Mouse (Mus musculus) testis, postnatal 14 days (tissue): ENCODE measurements at regions not wholly inside any gene's neighbourhood (a gene's known extent, or its start where the extent isn't known, plus 50 kb on each side); places are given as distances from the start of the nearest gene placed in this dataset.
A peak's percentile ranks its signal among the peaks of the same experiment; 100 is the strongest.

Experiments
- DNase-seq: peaks from one replicate; pipeline ENCODE4 v3.0.0; 2021; ENCODE audit warnings: low spot score

DNA sequence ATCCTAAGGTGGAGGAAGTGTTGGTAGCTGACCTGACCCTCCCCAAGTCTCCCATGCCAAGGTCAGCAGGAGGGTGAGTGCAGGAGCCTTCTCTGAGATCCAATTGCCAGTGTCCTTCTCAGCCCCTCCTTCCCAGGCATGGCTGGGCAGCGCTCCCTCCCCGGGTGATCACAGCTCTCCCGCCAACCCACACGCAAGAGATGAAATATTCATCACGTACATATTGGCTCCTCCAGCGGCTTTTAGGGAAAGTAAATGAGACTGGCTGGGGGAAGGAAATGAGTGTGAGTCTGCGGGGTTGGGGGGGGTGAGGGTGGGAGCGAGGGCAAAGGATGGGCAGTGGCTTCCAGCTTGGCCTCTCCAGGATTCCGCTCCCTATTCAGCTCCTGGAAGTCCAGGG is 113.0 kb upstream of the Lhx1 start:
- no peak for DNase-seq

- DNase-seq = no peak
These were observed 111.9 kb upstream of the Lhx1 start for GRCm38 (mm10) chr11:84637268-84637667.

- DNase-seq = no peak
These were observed 109.7 kb upstream of the Lhx1 start for GRCm38 (mm10) chr11:84634990-84635389.

- DNase-seq = no peak
These were observed 108.0 kb upstream of the Lhx1 start for GRCm38 (mm10) chr11:84633300-84633699.

DNA sequence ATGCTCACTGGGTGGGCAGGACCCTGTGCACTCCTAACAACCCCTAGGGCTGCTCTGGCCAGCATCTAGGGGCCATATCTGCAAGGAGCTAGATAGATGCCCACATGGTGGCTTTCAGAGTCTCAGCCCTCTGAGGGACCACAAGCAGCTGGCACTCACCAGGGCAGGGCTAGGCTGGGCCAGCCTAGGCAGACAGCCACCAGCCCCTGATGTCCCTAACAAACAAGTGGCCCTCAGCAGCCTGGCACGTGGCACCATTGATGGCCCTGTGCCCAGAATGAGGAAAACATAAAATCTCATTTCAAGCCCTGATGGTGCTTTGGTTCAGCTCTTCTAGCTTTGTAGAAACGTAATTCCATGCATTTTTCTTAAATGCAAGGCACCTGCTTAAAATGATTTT is 102.8 kb upstream of the Lhx1 start:
- DNase-seq = no peak

DNA sequence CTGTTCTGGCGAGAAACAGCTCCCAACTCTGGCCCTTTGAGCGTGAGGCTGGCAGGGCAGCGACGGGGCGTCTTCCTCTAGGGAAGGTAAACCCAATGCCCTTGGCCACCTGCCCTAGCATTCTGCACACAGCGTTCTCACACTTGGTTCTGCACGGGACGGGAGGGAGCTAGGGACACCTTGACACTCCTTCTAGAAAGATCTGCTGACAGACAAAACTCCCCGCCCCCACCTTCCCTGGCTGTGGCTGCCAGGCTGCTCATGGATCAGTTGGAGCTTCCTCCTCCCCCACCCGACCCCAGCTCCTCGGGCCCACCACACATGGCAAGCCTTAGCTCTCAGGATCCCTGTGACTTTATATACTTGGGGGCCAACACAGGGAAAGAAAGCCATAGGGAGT is 102.3 kb upstream of the Lhx1 start:
- peak; percentile 46 for DNase-seq

GRCm38 (mm10) chr11:84627259-84627658 is 101.9 kb upstream of the Lhx1 start:
- DNase-seq = no peak

DNA sequence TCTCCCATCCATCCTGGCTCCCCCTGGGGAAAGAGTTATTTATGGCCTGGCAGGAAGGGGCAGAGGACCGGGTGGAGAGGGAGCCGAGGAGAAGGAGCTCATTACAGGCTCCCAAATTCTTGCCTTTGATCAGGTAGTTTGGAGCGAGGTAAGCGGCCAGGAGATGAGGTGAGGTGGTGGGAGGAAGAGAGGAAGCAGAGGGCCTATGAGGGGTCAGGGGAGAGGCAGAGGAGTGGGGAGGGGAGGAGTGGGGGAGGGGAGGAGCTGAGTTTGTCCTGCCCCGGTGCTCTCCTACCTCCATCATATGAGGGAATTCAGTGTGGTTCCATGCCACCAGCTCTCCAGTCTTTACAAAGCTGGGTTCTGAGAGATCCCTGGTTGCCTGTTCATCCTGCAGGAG is 98.8 kb upstream of the Lhx1 start:
- no peak for DNase-seq

DNA sequence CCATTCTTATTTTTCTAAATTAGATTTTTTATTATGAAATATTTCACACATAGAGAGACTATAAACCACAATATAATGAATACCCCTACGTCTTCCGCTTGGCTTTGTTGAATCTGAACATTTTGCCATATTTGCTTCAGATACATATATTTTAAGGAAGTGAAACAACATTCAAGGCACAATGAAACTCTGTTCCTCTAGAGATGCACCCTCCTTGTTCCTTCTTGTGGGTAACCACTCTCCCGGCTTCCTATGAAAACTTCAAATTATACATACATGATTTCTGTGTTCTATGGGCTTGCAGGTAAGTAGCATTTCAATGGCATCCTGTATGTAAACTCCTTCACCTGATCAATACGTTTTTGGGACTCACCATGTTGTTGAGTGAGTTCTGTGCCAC is 94.4 kb upstream of the Lhx1 start:
- no peak for DNase-seq

DNA sequence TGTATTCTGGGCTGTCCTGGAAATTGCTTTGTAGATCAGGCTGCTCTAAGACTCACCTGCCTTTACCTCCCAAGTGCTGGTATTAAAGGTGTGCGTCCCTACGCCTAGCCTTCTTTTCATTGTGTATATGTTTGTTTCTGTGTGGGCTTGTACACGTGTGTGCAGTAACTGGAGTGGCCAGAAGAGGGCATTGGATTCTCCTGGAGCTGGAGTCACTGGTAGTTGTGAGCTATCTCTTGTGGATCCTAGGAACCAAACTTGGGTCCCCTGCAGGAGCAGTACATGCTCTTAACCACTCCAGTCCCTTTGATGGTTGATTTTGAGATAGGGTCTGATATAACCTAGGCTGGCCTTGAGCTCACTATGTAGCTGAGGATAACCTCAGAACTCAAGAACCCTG is 93.2 kb upstream of the Lhx1 start:
- DNase-seq = no peak

DNA sequence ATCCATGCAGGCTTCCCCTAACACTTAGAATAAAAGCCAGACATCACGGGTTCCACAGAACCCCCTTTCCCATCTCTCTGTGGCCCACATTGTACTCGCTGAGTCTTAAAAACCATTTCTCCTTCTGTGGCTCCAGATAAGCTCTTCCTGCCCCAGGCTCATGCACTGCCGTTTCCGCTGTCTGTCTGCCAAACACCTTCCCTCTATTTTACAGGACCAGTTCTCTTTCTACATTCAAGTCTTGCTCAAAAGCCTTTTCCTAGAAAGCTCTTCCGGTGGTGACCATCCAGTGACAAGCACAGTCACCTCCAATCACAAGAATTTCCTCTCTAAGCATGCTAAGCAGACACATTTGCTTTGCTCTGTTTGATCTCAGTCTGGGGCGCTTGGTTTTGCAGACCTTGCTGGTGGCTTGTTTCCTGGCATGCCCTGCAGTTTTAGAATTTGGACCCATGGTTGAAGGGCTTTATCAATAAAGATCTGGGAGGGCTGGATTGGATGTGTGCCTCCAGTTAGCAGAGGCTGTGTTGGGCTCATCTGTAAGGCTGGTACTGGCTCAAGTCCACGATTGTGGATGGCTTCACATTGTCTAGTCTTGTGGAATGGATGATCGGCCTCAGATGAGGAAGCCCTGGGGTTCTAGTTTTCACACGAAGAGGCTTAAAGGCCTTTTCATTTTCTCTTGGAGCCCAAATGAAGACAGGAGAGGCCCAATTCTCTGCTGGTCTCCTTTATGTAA is 87.8 kb upstream of the Lhx1 start:
- DNase-seq = no peak

DNA sequence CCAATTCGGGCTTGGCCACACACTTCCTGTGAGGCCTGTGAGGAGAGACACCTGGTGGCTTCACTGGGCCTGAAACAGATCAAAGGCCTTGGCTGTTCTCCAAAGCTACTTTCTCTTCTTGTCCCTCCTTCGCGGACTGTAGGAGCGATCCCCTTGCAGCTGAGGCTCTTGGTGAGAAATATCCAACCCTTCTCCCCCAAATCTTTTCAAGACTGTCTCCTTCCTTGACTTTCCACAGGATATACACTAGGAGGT is 86.2 kb upstream of the Lhx1 start:
- no peak for DNase-seq

DNA sequence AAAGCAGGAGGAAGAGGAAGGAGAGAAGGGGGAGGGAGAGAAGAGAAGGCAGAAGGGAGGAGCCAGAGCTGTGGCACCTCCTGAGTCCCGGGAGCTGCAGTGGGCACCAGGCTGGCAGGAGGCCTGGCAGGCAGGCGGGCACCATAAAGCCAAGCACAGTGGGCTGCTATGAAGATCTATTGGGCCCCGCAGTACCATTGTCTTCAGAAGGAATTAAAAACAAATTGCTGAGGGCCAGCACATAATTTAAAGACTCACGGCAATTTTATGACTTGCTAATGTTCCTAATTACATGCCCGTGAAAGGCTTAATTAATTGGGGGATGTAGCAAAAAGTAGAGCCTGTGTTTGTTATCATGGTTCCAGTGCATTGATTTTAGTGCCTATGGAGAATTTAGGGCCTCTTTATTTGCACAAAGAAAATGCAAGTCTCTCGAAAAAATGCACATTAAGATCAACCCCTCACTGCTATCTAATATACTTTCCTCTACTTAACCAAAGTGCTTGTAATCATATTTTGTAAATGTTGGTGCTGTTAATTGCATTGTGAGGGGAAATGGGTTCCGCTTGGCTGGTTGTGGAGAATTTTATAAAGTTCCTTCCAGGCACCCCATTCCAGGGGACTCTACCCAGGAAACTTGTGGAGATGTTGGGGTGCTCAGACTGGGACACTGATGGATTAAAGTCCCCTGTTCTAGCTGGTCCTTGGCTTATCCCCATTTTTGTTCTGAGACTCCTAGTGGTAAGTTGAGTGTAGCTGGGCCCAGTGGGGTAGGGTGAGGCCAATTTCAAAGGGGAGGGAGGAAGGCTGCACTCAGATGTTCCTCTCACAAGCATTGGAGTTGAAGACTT is 85.7 kb upstream of the Lhx1 start:
- no peak for DNase-seq

DNA sequence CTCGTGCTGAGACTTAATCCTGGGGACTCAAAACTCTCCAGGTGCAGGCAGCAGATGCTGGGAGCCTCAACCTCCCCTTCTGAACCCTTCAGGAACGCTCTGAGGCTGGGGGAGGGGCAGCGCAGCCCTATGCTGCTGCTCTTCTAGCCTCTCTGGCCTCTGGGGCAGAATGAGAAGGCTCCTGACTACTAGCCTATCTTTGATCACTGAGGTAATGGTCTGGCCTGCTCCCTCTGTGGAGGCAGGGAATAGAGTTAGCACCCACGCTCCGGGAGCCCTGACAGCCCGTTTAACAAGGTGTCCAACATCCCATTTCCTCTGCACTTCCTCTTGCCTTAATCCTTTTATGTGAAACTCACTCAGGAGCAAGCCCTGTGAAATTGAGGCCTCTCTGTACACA is 79.4 kb upstream of the Lhx1 start:
- DNase-seq = no peak

DNA sequence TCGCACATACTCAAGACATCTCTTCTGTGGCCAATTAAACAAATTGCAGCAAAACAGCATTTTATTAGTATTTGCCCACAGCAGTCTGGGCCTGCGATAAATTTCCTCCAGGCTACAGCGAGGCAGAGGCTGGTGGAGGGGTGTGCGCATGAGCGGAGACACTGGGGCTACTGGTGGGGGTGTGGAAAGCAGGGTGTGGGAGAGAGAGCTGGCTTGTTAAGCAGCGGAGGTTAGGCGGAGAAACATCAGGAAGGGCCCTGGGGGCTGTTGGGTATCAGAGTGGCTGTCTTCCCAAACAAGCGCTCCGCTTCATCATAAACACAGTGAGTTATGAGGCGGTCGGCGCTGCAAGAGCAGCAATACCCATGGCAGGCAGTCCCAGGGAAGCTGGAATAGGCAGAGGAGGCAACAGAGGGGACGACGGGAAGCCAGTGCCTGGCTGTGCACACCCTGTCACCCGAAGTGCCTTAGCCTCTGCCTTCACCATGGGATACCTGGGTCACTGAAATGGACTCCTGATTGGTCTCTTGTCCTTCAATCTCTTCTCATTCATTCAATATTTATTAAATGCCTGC is 74.0 kb upstream of the Lhx1 start:
- no peak for DNase-seq

GRCm38 (mm10) chr11:84597572-84598295 is 72.4 kb upstream of the Lhx1 start:
- no peak for DNase-seq

- peak; percentile 20 for DNase-seq
These were observed 67.5 kb upstream of the Lhx1 start for GRCm38 (mm10) chr11:84592715-84593339.

DNA sequence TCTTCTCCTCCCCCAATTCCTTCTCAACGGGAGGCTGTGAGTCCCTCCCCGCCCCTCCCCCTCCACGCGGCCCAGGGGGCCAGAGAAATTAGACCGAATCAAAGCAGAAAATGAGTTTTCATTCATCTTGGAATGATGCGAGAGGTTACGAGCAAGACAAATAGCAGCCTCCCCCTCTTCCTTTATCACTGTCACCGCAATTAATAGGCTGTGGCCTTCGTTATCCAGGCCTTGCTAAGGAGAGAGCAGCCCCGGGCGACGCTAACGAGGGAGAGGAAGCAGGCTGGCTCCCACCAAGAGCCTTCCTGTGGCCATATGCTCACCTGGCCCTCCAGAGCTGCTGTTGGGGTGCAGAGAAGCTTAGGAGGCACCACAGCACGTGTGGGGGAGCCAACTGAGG is 61.8 kb upstream of the Lhx1 start:
- no peak for DNase-seq

- no peak for DNase-seq
These were observed 60.3 kb upstream of the Lhx1 start for GRCm38 (mm10) chr11:84585626-84586025.

DNA sequence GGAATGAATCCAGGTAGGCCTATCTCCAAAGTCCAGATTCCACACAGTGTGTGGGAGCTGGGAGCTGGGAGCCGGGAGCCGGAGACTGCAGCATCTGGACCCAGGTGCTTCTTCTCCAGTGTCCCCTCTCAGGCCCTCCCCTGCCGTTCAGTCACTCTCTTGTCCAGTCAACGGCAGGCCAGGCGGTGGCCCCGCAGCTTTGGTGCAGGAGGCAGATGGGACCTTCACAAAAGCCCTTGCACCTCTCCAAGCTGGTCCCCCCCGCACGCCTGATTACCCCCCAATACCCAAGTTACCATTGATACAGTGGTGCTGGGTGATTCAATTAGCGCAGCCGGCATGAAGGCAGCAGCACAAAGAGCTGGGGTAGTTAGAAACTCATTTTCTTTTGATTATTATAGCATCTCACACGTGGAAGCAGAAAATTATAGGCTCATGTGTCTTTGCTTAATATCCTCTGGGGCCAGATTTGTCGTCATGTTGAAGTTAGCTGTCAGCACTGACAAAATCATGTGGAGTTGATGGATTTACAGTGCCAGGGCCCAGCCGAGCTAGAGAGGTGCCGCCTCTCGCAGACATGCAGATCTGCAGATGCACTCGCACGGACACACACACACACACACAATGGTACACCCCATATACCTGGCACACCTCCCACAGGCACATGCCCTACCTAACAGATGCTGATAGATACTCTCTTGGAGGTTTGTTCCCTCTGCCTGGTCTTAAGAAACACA is 53.6 kb upstream of the Lhx1 start:
- DNase-seq = no peak
